Mouse (Mus musculus) lung, embryonic 14.5 days (tissue): ENCODE measurements around the gene Gpx4. TPM values are rescaled to one million over a fixed set of nuclear protein-coding genes. Genes with fewer than 3 reads are reported as not detected.

Experiments
- ATAC-seq: fragments of 200-750 bp; cut with Nextera tagmentation; 2 replicates; pipeline ENCODE4 v1.8.0; 2017; ENCODE audit warnings: mild to moderate bottlenecking, moderate TSS enrichment, moderate library complexity; ENCODE audit not compliant: insufficient read depth
- DNase-seq: peaks from one replicate; pipeline ENCODE4 v3.0.0-alpha.2; 2015
- H3K27ac ChIP-seq: fragments of 300-500 bp; sonication (generic); 2 replicates; pipeline ENCODE4 v1.5.1; 2014; ENCODE audit warnings: low read depth, mild to moderate bottlenecking, moderate library complexity
- H3K27me3 ChIP-seq: fragments of 300-500 bp; sonication (generic); 2 replicates; pipeline ENCODE4 v1.6.1; 2014; ENCODE audit warnings: low read length, control low read depth; ENCODE audit not compliant: insufficient read depth
- H3K36me3 ChIP-seq: fragments of 300-500 bp; sonication (generic); 2 replicates; pipeline ENCODE4 v1.6.1; 2014; ENCODE audit warnings: control low read depth; ENCODE audit not compliant: insufficient read depth
- H3K4me1 ChIP-seq: fragments of 300-500 bp; sonication (generic); 2 replicates; pipeline ENCODE4 v1.6.1; 2014; ENCODE audit warnings: antibody characterized with exemption, control low read depth; ENCODE audit not compliant: insufficient read depth
- H3K4me2 ChIP-seq: fragments of 300-500 bp; sonication (generic); 2 replicates; pipeline ENCODE4 v1.6.1; 2014; ENCODE audit warnings: mild to moderate bottlenecking
- H3K4me3 ChIP-seq: fragments of 300-500 bp; sonication (generic); 2 replicates; pipeline ENCODE4 v1.5.1; 2014; ENCODE audit warnings: low read depth, low read length
- H3K9ac ChIP-seq: fragments of 300-500 bp; sonication (generic); 2 replicates; pipeline ENCODE4 v1.6.1; 2014
- H3K9me3 ChIP-seq: fragments of 300-500 bp; sonication (generic); 2 replicates; pipeline ENCODE4 v1.6.1; 2016; ENCODE audit warnings: low read depth, low read length, control low read depth
- CTCF ChIP-seq: IDR thresholded peaks from 2 replicates; pipeline ENCODE4 v1.5.1; 2016; ENCODE audit warnings: antibody characterized with exemption, low read depth
- WGBS: fragments of 180-500 bp; shearing (Covaris S2); extraction: QIAGEN DNeasy Blood & Tissue Kit; methylation state at CpG from one replicate; pipeline ENCODE4 v1.1.7; 2014; 5-methylcytosine and 5-hydroxymethylcytosine counted together
- polyA plus RNA-seq: library from polyadenylated mRNA; unstranded; fragments of >200 nt; fragmentation: Nextera tagmentation; extraction: Ambion mirVana; gene quantifications from 2 replicates; pipeline ENCODE4 v1.2.1, GENCODE M21; 2014

The Gpx4 gene
- polyA plus RNA-seq, 1 experiment from 2014 or later = 471 TPM

- H3K9me3 ChIP-seq = no peaks in the 10 kb centered on the region
- H3K4me3 ChIP-seq = no peak overlapping the region
- no peaks in the 10 kb centered on the region for H3K27me3 ChIP-seq
- TF ChIP-seq CTCF = no peak
- H3K36me3 ChIP-seq = peaks cover 37% of the 10 kb centered on the region
- H3K4me2 ChIP-seq = no peak overlapping the region
- DNase-seq = no peak
- no peak overlapping the region for H3K27ac ChIP-seq
- no peak for ATAC-seq
- 70% methylated on average over 5 of the region's 5 CpGs for WGBS
- H3K4me1 ChIP-seq = no peaks in the 10 kb centered on the region; the same call in 1 of the 2 replicates
- H3K9ac ChIP-seq = no peak overlapping the region
Observed at GRCm38 (mm10) chr10:80023758-80024157, 23.2 kb upstream of the Gpx4 start.

GRCm38 (mm10) chr10:80024229-80025043 is 22.5 kb upstream of the Gpx4 start:
- Histone ChIP-seq H3K9ac (no peak overlapping the region), H3K36me3 (peaks cover 44% of the 10 kb centered on the region), H3K4me3 (no peak overlapping the region), H3K4me1 (no peaks in the 10 kb centered on the region; the same call in 1 of the 2 replicates), H3K4me2 (no peak overlapping the region), H3K27me3 (no peaks in the 10 kb centered on the region), H3K27ac (peak overlapping the region; percentile 46; the same call in 1 of the 2 replicates), H3K9me3 (no peaks in the 10 kb centered on the region)
- TF ChIP-seq CTCF = no peak
- ATAC-seq (no peak), DNase-seq (no peak)
- WGBS = 73% methylated on average over 15 of the region's 15 CpGs

- 53% methylated on average over 4 of the region's 4 CpGs for WGBS
- Histone ChIP-seq H3K36me3 (peaks cover 44% of the 10 kb centered on the region), H3K27ac (no peak overlapping the region), H3K9me3 (no peaks in the 10 kb centered on the region), H3K4me3 (no peak overlapping the region), H3K4me1 (no peaks in the 10 kb centered on the region), H3K27me3 (no peaks in the 10 kb centered on the region), H3K9ac (no peak overlapping the region), H3K4me2 (no peak overlapping the region)
- no peak for DNase-seq
- no peak for ATAC-seq
- no peak for TF ChIP-seq CTCF
Observed at GRCm38 (mm10) chr10:80025044-80025347, 22.0 kb upstream of the Gpx4 start.

- DNase-seq = no peak
- peaks cover 44% of the 10 kb centered on the region for H3K36me3 ChIP-seq
- no peaks in the 10 kb centered on the region for H3K9me3 ChIP-seq
- no peaks in the 10 kb centered on the region for H3K4me1 ChIP-seq
- ATAC-seq = no peak
- no peak overlapping the region for H3K4me2 ChIP-seq
- no peak overlapping the region for H3K27ac ChIP-seq
- no peak overlapping the region for H3K9ac ChIP-seq
- no peaks in the 10 kb centered on the region for H3K27me3 ChIP-seq
- whole genome bisulfite sequencing = 74% methylated on average over 10 of the region's 10 CpGs
- TF ChIP-seq CTCF = no peak
- H3K4me3 ChIP-seq = no peak overlapping the region
Observed at GRCm38 (mm10) chr10:80025463-80025862, 21.5 kb upstream of the Gpx4 start.

GRCm38 (mm10) chr10:80025889-80026288 is 21.1 kb upstream of the Gpx4 start:
- 0 out of 2 replicates have a peak, but pooled peaks have one; percentile 25 for ATAC-seq
- 61% methylated on average over 12 of the region's 12 CpGs for WGBS
- Histone ChIP-seq H3K9ac (no peak overlapping the region), H3K9me3 (no peaks in the 10 kb centered on the region), H3K4me1 (no peaks in the 10 kb centered on the region), H3K27me3 (no peaks in the 10 kb centered on the region), H3K36me3 (peaks cover 43% of the 10 kb centered on the region), H3K27ac (no peak overlapping the region), H3K4me2 (no peak overlapping the region), H3K4me3 (no peak overlapping the region)
- TF ChIP-seq CTCF = no peak
- no peak for DNase-seq

GRCm38 (mm10) chr10:80027681-80028520 is 19.1 kb upstream of the Gpx4 start:
- 67% methylated on average over 20 of the region's 20 CpGs for WGBS
- TF ChIP-seq CTCF = no peak

GRCm38 (mm10) chr10:80028521-80028846 is 18.5 kb upstream of the Gpx4 start:
- WGBS = 90% methylated on average over 13 of the region's 13 CpGs

More at GRCm38 (mm10) chr10:80027681-80028520, 19.1 kb upstream of the Gpx4 start:
- no peak overlapping the region for H3K9ac ChIP-seq
- peaks cover 5% of the 10 kb centered on the region; the same call in 1 of the 2 replicates for H3K4me1 ChIP-seq
- no peak overlapping the region for H3K27ac ChIP-seq
- peaks cover 38% of the 10 kb centered on the region for H3K36me3 ChIP-seq
- H3K27me3 ChIP-seq = no peaks in the 10 kb centered on the region
- no peak overlapping the region for H3K4me3 ChIP-seq
- H3K9me3 ChIP-seq = no peaks in the 10 kb centered on the region
- DNase-seq (no peak), ATAC-seq (0 out of 2 replicates have a peak, but pooled peaks have one; percentile 1)
- H3K4me2 ChIP-seq = no peak overlapping the region

More at GRCm38 (mm10) chr10:80028521-80028846, 18.5 kb upstream of the Gpx4 start:
- no peak for TF ChIP-seq CTCF
- Histone ChIP-seq H3K36me3 (peaks cover 38% of the 10 kb centered on the region), H3K27ac (no peak overlapping the region), H3K4me2 (no peak overlapping the region), H3K4me3 (no peak overlapping the region), H3K4me1 (peaks cover 11% of the 10 kb centered on the region; the same call in 1 of the 2 replicates), H3K27me3 (no peaks in the 10 kb centered on the region), H3K9ac (no peak overlapping the region), H3K9me3 (no peaks in the 10 kb centered on the region)
- DNase-seq (no peak), ATAC-seq (no peak)
